ENCODE assay signal across 8 mouse cellular contexts in genomic region chr12:80258520-80259215, GRCm38 (mm10). TPM values are rescaled to one million over a fixed set of nuclear protein-coding genes. Genes with fewer than 3 reads are reported as not detected.
A peak's percentile ranks its signal among the peaks of the same experiment; 100 is the strongest.
DNase-seq lines count a peak whose midpoint lies in the region; ATAC-seq and TF ChIP-seq lines count a peak whose summit lies in the region.

No protein-coding gene starts in this region.

- peak; percentile 27 for DNase-seq in cerebellum, adult 9-10 months
- no peak for DNase-seq in cerebellum, adult 9-11 months
- peak; percentile 59 for DNase-seq in 3134 (ENCODE audit: extremely low read depth, insufficient read length, low spot score)
- DNase-seq in spleen, postnatal 4 days (ENCODE audit: low spot score in 2 of 2): no peak
- DNase-seq in adrenal gland, adult 2 months: no peak

- ATAC-seq in embryonic facial prominence, embryonic 13.5 days (ENCODE audit: insufficient number of reproducible peaks, insufficient read depth, low FRiP score, low TSS enrichment, low read depth): no peak
- no peak for ATAC-seq in limb, embryonic 13.5 days (ENCODE audit: low FRiP score, low read depth)

- peak overlapping the region; percentile 91 for H3K9ac ChIP-seq in embryonic facial prominence, embryonic 13.5 days
- peak overlapping the region; percentile 86 for H3K9ac ChIP-seq in limb, embryonic 13.5 days

- H3K9me3 ChIP-seq in embryonic facial prominence, embryonic 13.5 days: no peaks in the 10 kb centered on the region
- no peaks in the 10 kb centered on the region for H3K9me3 ChIP-seq in limb, embryonic 13.5 days

- peak overlapping the region; percentile 74 for H3K4me2 ChIP-seq in embryonic facial prominence, embryonic 13.5 days
- H3K4me2 ChIP-seq in limb, embryonic 13.5 days (replicated peaks): peak overlapping the region; percentile 87

- under 1% methylated on average over 22 of the region's 22 CpGs for WGBS in embryonic facial prominence, embryonic 13.5 days
- WGBS in limb, embryonic 13.5 days: under 1% methylated on average over 21 of the region's 22 CpGs
- WGBS in olfactory bulb, adult 2 months: 3% methylated on average over 22 of the region's 22 CpGs

- TF ChIP-seq POLR2A in olfactory bulb, adult 2 months (IDR thresholded peaks at IDR 0.05; ENCODE audit: insufficient read depth, low read depth, low read length): no peak

- no peaks in the 10 kb centered on the region for H3K36me3 ChIP-seq in embryonic facial prominence, embryonic 13.5 days
- 0 out of 2 replicates have a peak, but pooled peaks cover 9% of the 10 kb centered on the region for H3K36me3 ChIP-seq in limb, embryonic 13.5 days

- H3K27ac ChIP-seq in embryonic facial prominence, embryonic 13.5 days: peak overlapping the region; percentile 99
- peak overlapping the region; percentile 98 for H3K27ac ChIP-seq in limb, embryonic 13.5 days
- peak overlapping the region; percentile 56; the same call in 1 of the 2 replicates for H3K27ac ChIP-seq in olfactory bulb, adult 2 months (ENCODE audit: insufficient read depth, low read depth, low read length)

- peaks cover 33% of the 10 kb centered on the region for H3K4me1 ChIP-seq in embryonic facial prominence, embryonic 13.5 days
- peaks cover 46% of the 10 kb centered on the region for H3K4me1 ChIP-seq in limb, embryonic 13.5 days
- peaks cover 6% of the 10 kb centered on the region for H3K4me1 ChIP-seq in olfactory bulb, adult 2 months (ENCODE audit: control insufficient read depth, insufficient read depth, low read length)

- TF ChIP-seq CTCF in olfactory bulb, adult 2 months (IDR thresholded peaks at IDR 0.05; ENCODE audit: insufficient read depth, low read depth, low read length): no peak

- peak overlapping the region; percentile 83 for H3K4me3 ChIP-seq in embryonic facial prominence, embryonic 13.5 days
- peak overlapping the region; percentile 77 for H3K4me3 ChIP-seq in limb, embryonic 13.5 days
- H3K4me3 ChIP-seq in olfactory bulb, adult 2 months (ENCODE audit: insufficient read depth, low read depth, low read length): peak overlapping the region; percentile 60

- no peaks in the 10 kb centered on the region for H3K27me3 ChIP-seq in embryonic facial prominence, embryonic 13.5 days
- no peaks in the 10 kb centered on the region for H3K27me3 ChIP-seq in limb, embryonic 13.5 days

RNA-seq across cellular contexts. Expression of gene Actn1, which starts 1.5 kb away (rescaled TPM):
- 37.5 and 39.4 TPM in 2 replicates for polyA plus RNA-seq in embryonic facial prominence, embryonic 13.5 days (2015; fragmentation: Nextera tagmentation; extraction: Ambion mirVana)
- 31.7 and 35.2 TPM in 2 replicates for polyA plus RNA-seq in limb, embryonic 13.5 days (2015; fragmentation: Nextera tagmentation; extraction: Ambion mirVana)
- not detected in 2 replicates for polyA plus RNA-seq in olfactory bulb, adult 2 months (2012; ENCODE audit: insufficient read depth, insufficient read length, low replicate concordance, missing spikeins)
- 10 to 100 TPM; 31.0 to 49.3 TPM for total RNA-seq in adrenal gland, adult 2 months (2021)
- polyA plus RNA-seq in adrenal gland, adult 2 months (2012; rRNA removed): 11.6 and 13.9 TPM in 2 replicates

Comparison
In these comparisons a context has a peak if more than half of its experiments do, and no peak if none do; other contexts are left out.
1. DNase-seq: peak in cerebellum, adult 9-10 months (single experiment) and 3134 (single experiment); none in cerebellum, adult 9-11 months (single experiment), spleen, postnatal 4 days (0 of 2) and adrenal gland, adult 2 months (single experiment).
2. Peak in every context shown above with its lines, with median percentiles within 50 percentile points of each other: H3K27ac ChIP-seq and H3K4me3 ChIP-seq.